Mouse (Mus musculus) kidney, adult 2 months (tissue): Measurements from ENCODE around the gene Lmo4.

Experiments used
- CTCF ChIP-seq: fragments of 200-500 bp; conservative IDR thresholded peaks from 2 replicates; pipeline ENCODE4 v1.5.1; 2011; ENCODE audit warnings: low read depth, mild to moderate bottlenecking, control low read depth, low read length, moderate library complexity, mixed read lengths; ENCODE audit not compliant: insufficient read depth, insufficient read length
- POLR2A ChIP-seq: fragments of 200-500 bp; IDR thresholded peaks from one replicate; pipeline ENCODE4 v1.6.1; 2011; ENCODE audit warnings: low read depth, low read length, control low read depth

DNA sequence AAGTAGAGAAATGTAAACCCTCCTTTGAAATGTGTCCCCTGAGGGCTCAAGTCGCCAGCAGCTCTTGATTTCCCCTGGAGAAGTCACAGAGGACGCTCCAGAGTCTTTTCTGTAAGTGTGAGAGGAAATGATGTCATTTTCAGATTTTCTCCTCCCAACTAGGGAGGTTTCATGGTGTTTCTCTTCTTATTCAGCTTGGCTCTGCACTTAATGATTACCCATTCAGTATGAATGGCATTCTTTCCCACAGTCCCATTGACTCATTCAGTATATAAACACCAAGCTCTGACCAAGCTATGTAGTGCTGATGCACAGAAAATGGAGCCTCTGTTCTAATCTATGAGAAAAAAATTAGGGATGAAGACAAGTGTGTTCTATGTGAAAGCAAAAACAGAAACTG lies 51.6 kb downstream of the Lmo4 start:
- TF ChIP-seq CTCF (no peak), POLR2A (no peak)
